In genomic region chr7:24964897-24965535, GRCm38 (mm10) we compare ENCODE assay signal across 8 mouse cellular contexts. TPM values are rescaled to one million over a fixed set of nuclear protein-coding genes. Genes with fewer than 3 reads are reported as not detected.
A peak's percentile ranks its signal among the peaks of the same experiment; 100 is the strongest.
DNase-seq lines count a peak whose midpoint lies in the region; ATAC-seq lines count a peak whose summit lies in the region.

No protein-coding gene starts in this region.

- H3K27me3 ChIP-seq in intestine, embryonic 14.5 days (replicated peaks; ENCODE audit: control insufficient read depth, insufficient read depth, low read length): no peaks in the 10 kb centered on the region
- H3K27me3 ChIP-seq in intestine, embryonic 16.5 days (replicated peaks; ENCODE audit: control insufficient read depth, insufficient read depth, low read length): no peaks in the 10 kb centered on the region

- H3K9ac ChIP-seq in intestine, embryonic 14.5 days (ENCODE audit: low read length): no peak overlapping the region
- H3K9ac ChIP-seq in intestine, embryonic 16.5 days (ENCODE audit: low read depth, low read length): no peak overlapping the region

- ATAC-seq in intestine, embryonic 14.5 days (replicated peaks; ENCODE audit: low FRiP score, low TSS enrichment, low read depth): no peak
- no peak; the same call in 1 of the 2 replicates for ATAC-seq in intestine, embryonic 16.5 days

- H3K27ac ChIP-seq in intestine, embryonic 14.5 days (ENCODE audit: low read depth): no peak overlapping the region
- no peak overlapping the region for H3K27ac ChIP-seq in intestine, embryonic 16.5 days (ENCODE audit: low read length)

- DNase-seq in intestine, embryonic 14.5 days (ENCODE audit: low spot score): peak; percentile 92
- DNase-seq in cerebellum, adult 18-20 months: peak; percentile 89 to 93
- DNase-seq in forelimb bud, embryonic 11.5 days (ENCODE audit: low read depth, low spot score): peak; percentile 83
- DNase-seq in hindlimb bud, embryonic 11.5 days (ENCODE audit: extremely low spot score, low read depth, low spot score): peak; percentile 82
- peak; percentile 67 to 88 for DNase-seq in left cerebral cortex, adult 8-10 months (ENCODE audit: low spot score in 2 of 2)
- peak; percentile 30 to 55 for DNase-seq in monocyte, adult 2 months (ENCODE audit: low read depth in 1 of 2, low spot score in 2 of 2)
- DNase-seq in spleen, postnatal 36 days (ENCODE audit: low spot score in 2 of 2): peak; percentile 70 to 77

- no peaks in the 10 kb centered on the region for H3K9me3 ChIP-seq in intestine, embryonic 14.5 days (ENCODE audit: control insufficient read depth, low read length)
- no peaks in the 10 kb centered on the region for H3K9me3 ChIP-seq in intestine, embryonic 16.5 days (ENCODE audit: control insufficient read depth, low read length)

- whole genome bisulfite sequencing in intestine, embryonic 14.5 days: 11% methylated on average over 5 of the region's 5 CpGs
- 10% methylated on average over 5 of the region's 5 CpGs for WGBS in intestine, embryonic 16.5 days

- no peaks in the 10 kb centered on the region for H3K4me1 ChIP-seq in intestine, embryonic 14.5 days (replicated peaks; ENCODE audit: control insufficient read depth, insufficient read depth, low read length)
- no peaks in the 10 kb centered on the region for H3K4me1 ChIP-seq in intestine, embryonic 16.5 days (ENCODE audit: control insufficient read depth, insufficient read depth, low read length)

- H3K36me3 ChIP-seq in intestine, embryonic 14.5 days (ENCODE audit: control insufficient read depth, insufficient read depth, low read length): no peaks in the 10 kb centered on the region
- H3K36me3 ChIP-seq in intestine, embryonic 16.5 days (ENCODE audit: control insufficient read depth, insufficient read depth, low read length): peaks cover 3% of the 10 kb centered on the region; the same call in 1 of the 2 replicates

- H3K4me3 ChIP-seq in intestine, embryonic 14.5 days (ENCODE audit: low read depth, low read length): no peak overlapping the region
- no peak overlapping the region for H3K4me3 ChIP-seq in intestine, embryonic 16.5 days (ENCODE audit: low read length)

- no peak overlapping the region for H3K4me2 ChIP-seq in intestine, embryonic 14.5 days (ENCODE audit: low read length)
- H3K4me2 ChIP-seq in intestine, embryonic 16.5 days (ENCODE audit: low read depth, low read length): no peak overlapping the region

RNA-seq across cellular contexts. Expression of gene Rabac1, which starts 7.5 kb away (rescaled TPM):
- 164 TPM in 2 replicates for polyA plus RNA-seq in intestine, embryonic 14.5 days (2014; fragmentation: Nextera tagmentation; extraction: Ambion mirVana)
- 151 and 153 TPM in 2 replicates for polyA plus RNA-seq in intestine, embryonic 16.5 days (2015; fragmentation: Nextera tagmentation; extraction: Ambion mirVana)
- 100 to 1,000 TPM; 322 to 333 (median 326) TPM for total RNA-seq in left cerebral cortex, adult 8-10 months (2022)

RNA-seq across cellular contexts. Expression of gene Gm4881, which starts 20.7 kb away (rescaled TPM):
- not detected in 2 replicates for polyA plus RNA-seq in intestine, embryonic 14.5 days (2014; fragmentation: Nextera tagmentation; extraction: Ambion mirVana)
- polyA plus RNA-seq in intestine, embryonic 16.5 days (2015; fragmentation: Nextera tagmentation; extraction: Ambion mirVana): not detected in 2 replicates
- total RNA-seq in left cerebral cortex, adult 8-10 months (2022): not detected

RNA-seq across cellular contexts. Expression of gene Atp1a3, which starts 40.7 kb away (rescaled TPM):
- polyA plus RNA-seq in intestine, embryonic 14.5 days (2014; fragmentation: Nextera tagmentation; extraction: Ambion mirVana): 3.5 and 4.1 TPM in 2 replicates
- polyA plus RNA-seq in intestine, embryonic 16.5 days (2015; fragmentation: Nextera tagmentation; extraction: Ambion mirVana): 3.5 and 3.9 TPM in 2 replicates
- total RNA-seq in left cerebral cortex, adult 8-10 months (2022): 1,000 to 10,000 TPM; 1,859 to 2,026 (median 1,901) TPM
